Mouse (Mus musculus): Measurements from ENCODE around the gene Vmn2r81.

DNA sequence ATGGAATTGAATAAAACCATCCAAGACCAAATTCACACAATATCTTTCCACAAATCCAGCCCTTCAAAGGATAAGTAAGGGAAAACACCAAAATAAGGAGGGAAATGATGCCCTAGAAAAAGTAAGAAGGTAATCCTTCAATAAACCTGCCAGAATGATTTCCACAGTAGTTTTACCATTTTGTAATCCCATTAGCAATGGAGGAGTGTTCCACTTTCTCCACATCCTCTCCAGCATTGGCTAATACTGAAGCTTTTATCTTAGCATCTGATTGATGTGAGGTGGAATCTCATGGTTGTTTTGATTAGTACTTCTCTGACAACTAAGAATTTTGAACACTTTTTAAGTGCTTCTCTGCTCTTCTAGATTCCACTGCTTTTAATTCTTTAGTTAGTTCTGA lies 25.9 kb upstream of the Vmn2r81 start:
- TF ChIP-seq CTCF (IDR thresholded peaks at IDR 0.05; ENCODE audit: low read depth) (no peak), EP300 (IDR thresholded peaks at IDR 0.05; ENCODE audit: low read depth) (no peak)
